Mouse (Mus musculus): ENCODE data around the gene Sp3.

- TF ChIP-seq POLR2A (IDR thresholded peaks at IDR 0.05; ENCODE audit: borderline replicate concordance, low read depth, low read length) (no peak), CTCF (IDR thresholded peaks at IDR 0.05; ENCODE audit: low read depth, low read length) (no peak)
Observed at GRCm38 (mm10) chr2:72956415-72956814, 23.8 kb downstream of the Sp3 start.

Measured in bone marrow macrophage, adult 2 months (primary cell).